Mouse (Mus musculus): ENCODE measurements around the gene Fam19a3.

DNA sequence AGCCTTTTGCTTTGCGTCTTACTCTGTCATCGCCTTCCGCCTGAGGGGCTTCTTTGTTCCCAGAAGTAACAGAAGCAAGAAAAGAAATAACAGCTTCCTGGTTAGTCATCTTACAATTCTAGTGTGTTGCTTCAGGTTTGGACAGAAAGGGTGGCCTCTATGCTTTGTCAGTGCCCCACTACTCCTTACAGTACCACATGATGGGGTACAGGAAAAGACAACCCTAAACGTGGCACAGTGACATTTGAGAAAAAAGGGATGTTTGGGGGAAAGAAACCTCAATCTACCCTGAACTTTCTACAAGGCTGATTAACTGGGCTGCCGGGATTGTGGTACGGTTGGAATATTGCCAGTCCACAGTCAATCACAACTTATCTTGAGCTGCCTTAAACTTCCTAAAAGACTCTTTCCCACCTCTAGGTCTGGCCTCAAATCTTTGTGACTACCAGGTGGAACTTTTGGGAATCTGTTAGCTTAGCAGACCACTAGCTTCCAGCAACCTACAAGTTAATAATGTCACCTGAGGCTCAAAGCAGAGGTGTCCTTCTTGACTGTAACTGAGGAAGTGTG, 52.3 kb downstream of the Fam19a3 start:
- TF ChIP-seq POLR2A (IDR thresholded peaks at IDR 0.05; ENCODE audit: insufficient read depth, low read length) (no peak), CTCF (IDR thresholded peaks at IDR 0.05; ENCODE audit: low read depth, low read length) (no peak), EP300 (IDR thresholded peaks at IDR 0.05; ENCODE audit: insufficient read depth, low read depth, low read length) (no peak)

All from ES-Bruce4 (cell line).